Mouse (Mus musculus) hindlimb bud, embryonic 11.5 days (tissue): Measurements from ENCODE around the gene Cct8.
"Not testable (repeated sequence)": the region's sequence is repeated elsewhere in the genome, so short reads cannot be mapped to it uniquely, and the experiment has no call there.

Experiments
- DNase-seq: peaks from one replicate; pipeline ENCODE4 v3.0.0-alpha.2; 2012; ENCODE audit warnings: low read depth, low spot score; ENCODE audit errors: extremely low spot score

The Cct8 gene

DNA sequence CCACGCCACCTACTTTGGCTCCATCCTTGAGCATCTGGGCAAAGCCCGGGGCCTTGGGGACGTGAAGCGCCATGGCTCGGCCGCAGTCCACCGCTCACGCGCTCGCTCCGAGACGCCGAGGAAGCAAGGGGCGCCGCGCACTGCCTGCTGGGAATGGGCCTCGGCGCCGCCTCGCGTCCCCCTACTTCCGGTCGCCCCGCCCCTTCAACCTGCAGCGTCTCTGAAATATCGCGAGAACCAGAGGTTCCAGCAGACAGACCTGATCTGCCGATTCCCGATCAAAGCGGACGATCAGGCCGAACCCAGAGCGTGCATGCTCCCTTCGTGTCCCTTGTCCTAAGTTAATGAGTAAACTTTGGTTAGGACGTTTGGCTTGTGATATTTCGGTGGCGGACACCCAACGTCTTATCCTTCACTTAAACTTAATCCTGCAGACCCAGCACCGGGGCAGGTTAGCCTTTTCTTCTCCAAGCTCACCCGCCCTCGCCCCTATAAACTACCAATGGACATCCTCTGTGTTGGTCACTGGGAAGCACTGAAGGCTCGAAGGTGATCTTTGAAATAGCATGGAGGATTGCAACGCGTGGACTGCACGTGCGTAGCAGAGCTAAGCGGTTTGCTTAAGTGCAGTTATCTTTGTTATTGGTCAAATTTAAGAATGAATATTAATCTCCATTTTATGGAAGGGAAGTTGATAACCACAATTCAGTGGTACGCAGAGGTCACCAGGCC is at the start of gene Cct8:
TSS of gene Cct8 (minus strand) at position 158 of the 732 bp plus-strand sequence.
- peak; percentile 94 for DNase-seq

DNA sequence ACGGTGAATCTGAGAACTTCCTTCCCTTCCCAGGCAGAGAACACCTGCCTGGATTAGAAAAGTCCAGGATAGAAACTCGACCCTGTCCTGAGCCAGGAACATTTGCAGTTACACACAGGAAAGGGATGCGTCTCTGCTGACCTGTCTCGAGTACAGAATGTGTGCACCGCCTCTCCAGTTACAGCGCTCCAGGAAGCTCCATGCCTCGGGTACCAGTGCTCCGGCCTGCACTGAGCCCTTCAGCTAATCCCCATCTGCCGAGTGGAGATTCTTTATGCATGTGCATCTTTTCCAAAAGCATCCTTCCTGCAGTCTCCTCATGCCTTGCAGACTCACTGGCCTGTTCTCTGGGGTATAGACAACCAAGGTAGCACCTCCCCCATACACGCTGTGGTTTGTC is 33.1 kb upstream of the Cct8 start:
- DNase-seq: no peak

DNA sequence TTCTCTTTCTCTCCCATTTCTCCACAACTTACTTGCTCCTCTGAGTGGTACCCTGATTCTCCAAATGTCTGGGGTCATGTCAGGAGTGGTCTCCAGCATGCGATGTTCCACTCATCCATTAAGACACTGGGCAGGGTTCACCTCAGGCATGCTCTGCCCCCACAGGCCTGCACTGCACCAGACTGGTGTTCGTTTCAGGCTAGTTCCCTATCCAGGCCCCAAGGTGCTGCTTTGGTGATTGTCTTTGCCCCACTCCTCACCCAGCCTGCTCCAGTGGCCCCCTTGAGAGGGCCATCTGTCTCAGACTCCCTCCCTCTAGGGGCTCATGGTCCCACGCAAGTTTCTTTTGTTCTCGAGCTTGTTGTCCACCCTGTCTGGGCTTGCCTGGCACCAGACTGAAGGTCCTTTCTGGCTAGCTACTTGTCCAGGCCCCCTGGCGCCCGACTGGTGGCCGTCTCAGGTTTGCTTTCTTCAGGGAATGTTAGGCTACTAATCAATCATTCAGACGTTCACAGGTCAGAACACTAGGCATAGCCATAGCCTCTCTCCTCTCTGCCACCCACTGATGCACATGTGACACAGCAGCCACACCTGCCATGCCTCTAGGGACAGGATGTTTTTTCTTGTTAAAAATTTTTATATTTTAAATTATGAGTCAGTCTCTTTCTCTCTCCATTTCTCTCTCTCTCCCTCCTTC is 32.0 kb upstream of the Cct8 start:
- DNase-seq: no peak

DNA sequence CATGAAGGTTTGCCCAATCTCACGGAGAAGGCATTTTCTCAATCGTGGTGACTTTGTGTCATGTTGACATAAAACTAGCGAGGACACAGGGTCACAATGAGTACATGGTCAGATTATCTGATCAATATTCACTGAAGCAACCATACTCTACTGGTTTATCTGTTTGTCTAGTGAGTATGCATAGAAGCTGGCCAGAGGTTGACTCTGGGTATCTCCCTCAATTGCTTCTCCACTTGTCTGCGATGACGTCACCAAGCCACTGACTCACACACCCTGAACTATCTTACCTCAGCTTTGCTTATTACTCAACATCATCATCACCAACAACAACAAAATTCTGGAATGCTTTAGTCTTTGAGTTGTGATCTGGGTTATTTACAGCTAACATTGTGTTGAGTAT is 28.6 kb upstream of the Cct8 start:
- no peak for DNase-seq

DNA sequence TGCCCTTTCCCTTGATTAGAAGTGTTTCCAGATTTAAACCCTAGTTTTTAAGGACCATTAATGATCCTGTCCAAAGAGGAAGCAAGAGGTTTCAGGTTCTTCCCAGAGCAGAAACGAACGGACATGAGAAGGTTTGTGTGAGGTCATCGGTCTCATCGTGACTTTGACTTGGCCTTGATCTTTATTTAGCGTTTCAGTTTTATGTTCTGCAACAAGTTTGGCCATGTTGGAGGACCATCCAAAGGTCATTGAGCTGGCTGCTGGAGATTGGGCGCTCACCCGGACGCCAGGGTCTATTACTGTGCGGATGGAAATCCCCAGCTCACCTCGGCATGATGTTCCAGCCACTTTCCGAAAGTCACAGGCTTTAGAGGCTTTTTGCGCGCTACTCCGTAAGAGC is 16.7 kb upstream of the Cct8 start:
- no peak for DNase-seq

DNA sequence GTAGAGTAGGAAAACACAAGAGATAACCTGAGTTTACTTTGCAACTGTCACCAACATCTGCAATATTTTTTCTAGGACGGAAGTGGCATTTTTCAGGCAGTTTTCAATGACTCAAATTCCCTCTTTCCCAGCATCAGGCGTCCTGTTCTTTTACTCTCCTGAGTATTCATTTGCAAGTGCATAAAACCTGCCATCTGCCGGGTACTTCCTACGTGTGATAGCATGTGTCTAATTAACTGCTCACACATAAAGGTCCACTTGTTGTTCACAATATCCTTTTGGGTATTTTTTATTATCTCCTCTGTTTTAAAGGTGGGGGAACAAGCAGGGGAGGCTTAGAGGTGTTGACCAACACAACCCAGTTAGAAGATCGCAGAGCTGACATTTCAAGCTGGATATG is 16.0 kb upstream of the Cct8 start:
- no peak for DNase-seq

DNA sequence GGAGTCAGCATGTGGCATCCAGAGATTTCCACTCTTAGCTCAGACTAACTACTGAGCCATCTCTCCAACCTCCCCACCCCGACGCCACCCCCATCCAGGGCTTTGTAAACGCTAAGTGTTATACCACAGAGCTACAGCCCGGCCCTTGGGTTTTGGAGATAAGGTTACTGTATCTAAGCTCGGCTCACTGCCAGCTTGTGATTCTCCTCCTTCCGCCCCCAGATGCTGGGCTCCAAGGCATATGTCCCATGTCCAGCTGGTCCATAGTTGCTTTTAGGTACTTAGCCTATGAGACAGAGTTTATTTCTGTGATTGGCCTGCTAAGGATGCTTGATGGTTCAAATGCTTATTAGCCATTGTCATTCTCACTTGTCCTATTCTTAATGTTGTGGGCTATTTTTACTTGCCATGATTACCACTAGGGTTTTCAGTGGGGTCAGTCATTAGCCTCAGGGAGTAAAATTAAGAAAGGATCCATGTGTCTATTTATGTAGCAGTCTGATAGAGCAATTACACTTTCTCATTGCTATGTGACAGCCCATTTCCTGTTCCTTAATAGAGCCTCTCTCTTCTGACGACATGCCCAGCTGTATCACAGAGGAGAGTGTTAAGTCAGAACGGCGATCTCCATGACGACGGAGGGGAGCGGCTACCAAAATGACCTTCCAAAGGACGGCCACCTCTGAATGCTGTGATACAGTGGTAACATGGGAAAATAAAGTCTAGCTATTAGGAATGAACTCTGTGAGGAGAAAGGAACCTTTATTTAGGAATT is 5.8 kb upstream of the Cct8 start:
- DNase-seq: no peak

DNA sequence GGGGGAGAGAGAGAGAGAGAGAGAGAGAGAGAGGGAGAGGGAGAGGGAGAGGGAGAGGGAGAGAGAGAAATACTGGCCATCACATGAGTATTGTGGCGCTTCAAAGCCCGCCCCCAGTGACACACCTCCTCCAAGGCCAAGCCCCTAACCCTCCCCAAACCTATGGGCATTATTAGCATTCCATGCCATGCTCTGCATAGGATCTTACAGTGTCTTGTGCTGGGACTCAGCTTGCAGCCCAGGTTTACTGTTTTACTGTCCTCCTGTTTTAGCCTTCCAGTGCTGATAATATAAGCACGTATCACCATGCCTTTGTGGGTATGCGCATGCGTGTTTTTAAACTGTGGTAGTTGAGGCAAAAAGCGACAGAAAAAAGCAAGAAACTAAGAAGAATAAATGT is 3.9 kb upstream of the Cct8 start:
- no peak for DNase-seq

DNA sequence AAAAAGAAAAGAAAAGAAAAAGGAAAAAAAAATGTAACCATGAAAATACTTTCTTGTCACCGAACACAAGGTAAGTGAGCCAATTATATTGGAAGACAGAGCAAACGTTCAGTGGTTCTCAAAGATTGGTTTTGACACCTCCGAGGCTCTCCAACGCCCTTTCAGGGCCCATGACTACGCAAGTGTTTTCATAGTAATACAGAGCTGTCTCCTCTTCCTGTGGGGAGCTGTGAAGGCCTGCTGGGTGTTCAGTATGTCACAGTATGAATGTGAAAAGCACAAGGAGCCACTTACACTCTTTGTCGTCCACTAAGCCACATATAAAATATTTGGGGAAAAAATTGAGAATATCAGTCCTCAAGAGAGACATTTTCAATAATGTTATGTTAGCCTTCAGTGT is 1.5 kb upstream of the Cct8 start:
- DNase-seq: no peak

DNA sequence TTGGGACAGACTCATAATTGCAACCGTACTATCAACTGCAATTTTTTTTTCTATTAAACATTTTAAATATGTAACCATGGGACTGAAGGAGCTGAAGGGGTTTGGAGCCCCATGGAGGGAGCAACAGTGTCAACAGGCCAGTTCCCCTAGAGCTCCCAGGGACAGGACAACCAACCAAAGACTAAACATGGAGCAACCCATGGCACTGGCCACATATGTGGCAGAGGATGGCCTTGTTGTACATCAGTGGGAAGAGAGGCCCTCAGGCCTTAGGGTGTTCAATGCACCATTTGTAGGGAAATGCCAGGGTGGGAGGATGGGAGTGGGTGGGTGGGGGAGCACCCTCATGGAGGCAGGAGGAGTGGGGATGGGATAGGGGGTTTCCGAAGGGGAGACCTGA is 1.1 kb upstream of the Cct8 start:
- DNase-seq: no peak

DNA sequence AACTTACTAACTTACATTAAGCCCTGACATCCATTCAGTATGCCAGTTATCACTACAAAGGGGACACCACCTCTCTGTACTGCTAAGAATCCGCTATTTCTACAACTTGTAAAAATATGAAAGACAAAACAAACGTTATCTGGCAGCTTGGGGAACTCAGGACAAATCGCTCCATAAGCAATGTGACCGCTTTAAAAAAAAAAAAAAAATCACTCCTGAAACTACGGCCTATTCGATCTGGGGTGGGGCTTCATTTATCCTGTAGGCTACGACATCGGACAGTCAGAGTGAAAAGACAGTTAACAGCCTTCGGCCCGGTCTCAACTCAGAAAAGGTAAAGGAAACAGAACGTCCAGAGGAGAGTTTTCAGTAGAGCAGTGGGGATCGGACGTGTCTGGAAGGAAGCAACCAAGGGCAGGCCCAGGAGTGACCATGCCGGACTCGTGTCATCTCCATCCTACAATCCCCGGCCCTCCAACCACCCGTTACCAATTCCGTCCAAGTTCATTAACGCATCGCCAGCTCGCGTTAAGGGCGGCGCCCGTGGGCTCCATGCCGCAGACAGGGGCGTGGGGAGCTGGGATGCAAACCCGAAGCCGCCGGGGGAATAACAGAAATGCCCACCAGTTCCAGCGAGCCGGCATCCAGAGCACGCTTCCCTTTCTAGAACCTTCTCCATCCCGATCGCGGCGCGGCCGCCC is 568 bp downstream of the Cct8 start:
- DNase-seq: no peak

DNA sequence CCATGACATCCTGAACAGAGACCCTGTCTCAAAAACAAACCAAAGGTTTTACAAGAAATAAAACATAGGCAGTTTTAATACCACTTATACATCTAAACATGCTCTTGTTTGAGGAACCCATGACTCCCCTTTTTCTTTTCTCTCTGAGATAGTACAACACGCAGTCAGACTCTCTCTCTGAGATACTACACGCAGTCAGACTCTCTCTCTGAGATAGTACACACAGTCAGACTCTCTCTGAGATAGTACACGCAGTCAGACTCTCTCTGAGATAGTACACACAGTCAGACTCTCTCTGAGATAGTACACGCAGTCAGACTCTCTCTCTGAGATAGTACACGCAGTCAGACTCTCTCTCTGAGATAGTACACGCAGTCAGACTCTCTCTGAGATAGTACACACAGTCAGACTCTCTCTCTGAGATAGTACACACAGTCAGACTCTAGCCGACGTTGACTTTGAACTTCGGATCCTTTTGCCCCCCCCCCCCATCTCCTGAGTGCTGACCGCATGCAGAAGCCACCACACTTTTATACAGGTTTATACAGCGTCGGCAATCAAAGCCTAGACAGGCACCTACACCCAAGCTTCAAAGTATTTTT is 3.4 kb downstream of the Cct8 start:
- DNase-seq: not testable (repeated sequence)

DNA sequence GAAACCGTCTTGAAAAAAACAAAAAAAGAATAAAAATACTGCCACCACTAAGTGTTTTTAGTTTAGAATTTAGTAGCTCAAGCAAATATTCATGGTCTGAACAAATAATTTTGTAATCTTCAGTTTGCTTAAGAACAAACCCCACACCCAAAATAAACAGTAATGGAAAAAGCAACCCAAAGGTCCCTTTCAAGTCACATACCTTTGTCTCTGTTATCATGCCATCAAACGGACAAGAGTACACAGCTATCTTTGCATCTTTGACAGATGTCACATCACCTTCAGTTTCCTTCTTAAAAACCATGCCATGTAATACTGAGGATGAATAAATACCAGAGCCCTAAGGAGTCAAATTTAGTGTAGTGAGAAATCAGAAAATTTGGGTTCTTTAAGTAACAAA is 7.1 kb downstream of the Cct8 start:
- no peak for DNase-seq

DNA sequence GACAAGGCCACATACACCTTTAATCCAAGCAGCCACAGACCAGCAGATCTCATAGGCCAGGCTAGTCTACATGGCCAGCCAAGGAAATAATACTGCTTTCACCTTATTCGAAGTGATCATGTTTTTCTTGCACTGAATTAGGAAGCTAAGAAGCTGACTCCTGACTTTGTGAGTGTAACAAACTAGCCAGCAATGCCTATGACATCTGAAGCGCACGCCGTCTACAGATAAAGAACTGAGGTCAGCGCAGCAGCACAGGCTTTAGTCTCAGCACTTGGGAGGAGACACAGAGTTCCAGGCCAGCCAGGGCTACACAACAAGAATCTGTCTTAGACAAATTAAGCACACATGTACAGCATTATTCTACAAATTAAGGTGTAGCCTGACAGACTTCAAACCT is 8.9 kb downstream of the Cct8 start:
- no peak for DNase-seq

DNA sequence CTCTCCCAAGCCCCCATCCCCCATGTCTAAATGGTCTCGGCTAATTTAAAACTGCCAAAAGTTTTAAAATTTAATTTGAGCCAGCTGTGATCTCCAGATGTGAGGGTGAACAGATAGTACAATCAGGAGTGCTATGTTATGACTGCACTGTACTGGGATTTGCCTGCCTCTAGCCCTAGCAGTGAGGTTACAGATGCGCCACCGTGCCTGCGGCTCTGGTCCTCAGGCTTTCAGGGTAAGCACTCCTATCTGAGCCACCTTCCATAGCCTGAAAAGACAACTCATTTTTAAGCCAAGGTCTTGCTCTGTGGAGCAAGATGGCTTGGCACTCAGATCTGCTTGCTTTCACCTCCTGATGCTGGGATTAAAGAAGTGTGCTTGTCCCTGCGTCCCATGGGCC is 11.3 kb downstream of the Cct8 start:
- no peak for DNase-seq

DNA sequence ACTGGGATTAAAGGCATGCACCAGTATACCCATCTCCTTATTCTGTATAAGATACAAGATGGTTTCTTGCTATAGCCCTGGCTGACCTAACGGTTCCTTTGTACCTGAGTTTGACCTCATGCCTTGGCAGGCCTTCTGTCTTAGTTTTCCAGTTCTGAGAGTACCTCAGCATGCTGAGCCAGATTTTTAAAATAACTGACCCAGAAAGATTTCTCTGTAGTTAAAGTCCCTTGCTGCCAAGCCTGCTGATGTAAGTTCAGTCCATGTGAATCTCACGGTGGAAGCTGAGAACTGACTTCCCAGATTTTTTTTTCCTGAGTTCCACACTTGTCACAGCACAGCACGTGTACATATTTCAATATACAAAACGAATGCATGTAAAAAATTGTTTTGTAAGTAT is 25.1 kb downstream of the Cct8 start:
- no peak for DNase-seq

DNA sequence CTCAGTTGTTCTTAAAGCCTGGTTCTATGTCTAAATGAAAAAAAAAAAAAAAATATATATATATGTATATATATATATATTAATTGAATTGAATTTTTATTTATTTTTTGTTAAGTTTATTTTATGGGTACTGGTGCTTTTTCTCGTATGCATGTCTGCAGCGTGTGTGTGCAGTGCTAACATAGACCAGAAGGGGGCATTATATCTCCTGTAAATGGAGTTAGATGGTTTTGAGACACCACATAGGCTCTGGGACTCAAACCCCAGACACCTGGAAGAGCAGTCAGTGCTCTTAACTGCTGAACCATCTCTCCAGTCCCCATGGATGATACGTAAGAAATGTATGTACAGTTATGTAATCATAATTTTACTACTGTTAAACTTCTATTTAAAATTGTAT is 36.9 kb downstream of the Cct8 start:
- DNase-seq: no peak

DNA sequence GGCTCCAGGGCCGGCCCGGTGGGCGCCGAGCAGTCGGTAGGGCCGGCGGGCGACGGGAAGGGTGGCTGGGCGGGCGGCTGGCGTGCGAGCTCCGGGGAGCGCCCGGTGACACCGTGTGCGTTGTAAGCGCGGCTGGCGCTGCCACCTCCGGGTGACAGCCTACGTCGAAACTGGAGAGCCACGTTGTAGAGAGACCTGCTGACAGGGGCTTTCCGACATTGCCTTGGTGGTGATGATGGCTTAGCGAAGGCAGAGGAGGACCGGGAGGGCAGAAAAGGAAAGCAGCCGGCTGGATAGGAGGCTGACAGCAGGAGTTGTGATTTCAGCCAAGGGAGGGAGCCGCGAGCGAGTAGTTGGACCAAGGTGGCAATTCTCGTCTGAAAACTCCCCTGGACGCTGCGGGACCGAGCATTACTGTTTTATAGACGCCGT is 40.5 kb downstream of the Cct8 start:
- no peak for DNase-seq

DNA sequence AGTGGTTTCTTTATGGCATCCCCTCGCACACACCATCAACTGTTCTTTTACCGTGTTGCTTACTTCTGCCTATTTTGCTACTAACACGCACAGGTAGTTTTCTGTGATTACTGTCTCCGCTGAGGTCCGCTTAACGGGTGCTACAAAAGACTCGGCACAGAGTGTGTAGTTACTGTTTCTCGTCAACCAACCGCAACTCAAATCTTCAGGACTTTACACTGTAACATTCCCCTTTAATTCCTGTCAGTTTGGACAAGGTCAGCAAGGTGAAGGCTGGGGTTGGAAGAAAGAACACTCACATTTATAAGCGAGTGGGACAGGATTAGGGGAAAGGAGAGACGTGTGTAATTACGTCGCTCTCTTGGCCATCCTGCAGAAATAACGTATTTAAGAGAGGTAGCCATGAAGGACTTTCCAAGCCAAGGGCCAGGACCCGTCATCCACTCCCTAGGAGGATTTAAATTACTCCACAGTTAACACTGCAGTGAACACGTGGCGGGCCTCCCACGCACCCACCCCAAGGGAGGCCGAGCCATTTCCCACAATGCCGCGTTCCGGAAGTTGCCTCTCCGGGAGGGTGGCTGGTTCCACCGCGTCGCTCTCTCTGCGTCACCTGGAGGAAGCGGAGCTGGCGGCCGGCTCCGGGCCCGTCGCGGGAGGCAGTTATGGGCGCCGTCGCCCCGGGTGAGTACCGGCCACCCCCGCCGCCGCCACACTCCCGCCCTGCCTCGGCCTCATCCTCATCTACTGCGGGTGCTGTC is 41.1 kb downstream of the Cct8 start, which contains the start of gene Usp16:
TSS of gene Usp16 (plus strand) at position 285 of the 761 bp plus-strand sequence.
- DNase-seq: peak; percentile 57

DNA sequence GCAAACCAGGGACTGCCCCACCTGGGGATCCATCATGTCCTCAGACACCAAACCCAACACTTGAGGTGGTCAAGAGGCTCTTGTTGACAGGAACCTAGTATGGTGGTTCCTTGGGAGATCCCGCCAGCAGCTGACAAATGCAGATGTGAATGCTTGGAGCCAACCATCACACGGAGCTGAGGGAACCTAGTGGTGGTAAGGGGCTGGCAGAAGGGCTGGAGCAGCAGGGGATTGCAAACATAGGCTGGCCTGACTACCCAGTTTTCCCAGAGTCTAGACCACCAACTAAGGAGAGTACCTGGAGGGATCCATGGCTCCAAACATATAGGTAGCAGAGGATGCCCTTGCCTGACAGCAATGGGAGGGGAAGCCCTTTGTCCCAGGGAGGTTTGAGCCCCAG is 42.4 kb downstream of the Cct8 start:
- no peak for DNase-seq
